Mouse (Mus musculus) adrenal gland, postnatal 14 days (tissue): Measurements from ENCODE around the gene Carns1. TPM values are rescaled to one million over a fixed set of nuclear protein-coding genes. Genes with fewer than 3 reads are reported as not detected.

Experiments used
- DNase-seq: peaks from one replicate; pipeline ENCODE4 v3.0.0; 2021; ENCODE audit warnings: mixed read lengths
- total RNA-seq: library from RNA; stranded (reverse); gene quantifications from 2 replicates; pipeline ENCODE4 v1.2.3, GENCODE M21; 2021

The Carns1 gene
- total RNA-seq, 1 experiment from 2014 or later = 2.6 TPM

DNA sequence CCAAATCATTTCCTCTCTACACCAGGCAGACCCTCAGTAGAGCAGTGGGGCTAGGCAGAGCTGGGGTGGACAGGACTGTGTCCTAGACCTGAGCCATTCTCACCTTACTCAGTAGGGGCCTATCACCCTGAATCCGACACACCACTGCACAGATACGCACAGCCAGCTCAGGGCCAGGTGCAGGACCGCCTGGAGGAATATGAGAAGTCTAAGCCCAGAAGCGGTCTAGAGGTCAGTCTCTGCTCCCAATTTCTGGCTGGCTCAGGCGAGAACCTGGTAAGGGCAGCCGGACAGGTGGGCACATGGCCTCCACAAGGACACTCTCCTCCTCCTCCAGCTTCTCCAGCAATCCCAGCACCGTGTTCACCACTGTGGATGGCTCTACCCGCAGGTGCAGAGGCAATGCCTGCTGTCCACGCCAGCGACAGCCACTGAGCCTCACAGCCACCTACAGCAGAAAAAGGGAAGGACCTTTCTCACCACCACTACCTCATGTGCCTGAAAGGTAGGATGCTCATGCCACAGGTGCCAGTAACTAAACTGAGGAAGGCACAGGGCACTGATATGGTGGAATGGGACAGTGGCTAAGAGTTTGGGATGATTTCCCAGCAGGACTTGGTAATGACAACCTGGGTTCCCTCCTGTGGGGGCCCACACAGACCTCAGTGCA lies 4.4 kb downstream of the Carns1 start:
- DNase-seq = no peak

DNA sequence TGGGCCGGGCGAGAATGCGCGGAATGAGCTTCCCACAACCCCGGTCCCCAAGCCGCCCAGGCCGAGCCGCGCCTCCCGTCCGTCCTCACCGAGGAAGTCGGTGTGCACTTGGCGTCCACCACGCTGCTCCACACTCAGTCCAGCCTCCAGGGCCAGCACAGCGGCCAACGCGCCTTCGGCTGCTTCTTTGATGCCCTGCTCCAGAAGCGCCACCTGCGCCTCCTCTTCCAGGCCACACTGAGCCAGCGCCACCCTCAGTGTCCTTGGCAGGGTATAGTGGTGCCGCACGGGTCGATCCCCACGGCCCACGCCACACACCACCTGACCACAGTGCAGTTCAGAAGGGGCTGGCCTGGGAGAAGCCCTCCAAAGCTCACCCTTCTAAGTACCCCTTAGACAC lies 5.5 kb downstream of the Carns1 start:
- DNase-seq = no peak

DNA sequence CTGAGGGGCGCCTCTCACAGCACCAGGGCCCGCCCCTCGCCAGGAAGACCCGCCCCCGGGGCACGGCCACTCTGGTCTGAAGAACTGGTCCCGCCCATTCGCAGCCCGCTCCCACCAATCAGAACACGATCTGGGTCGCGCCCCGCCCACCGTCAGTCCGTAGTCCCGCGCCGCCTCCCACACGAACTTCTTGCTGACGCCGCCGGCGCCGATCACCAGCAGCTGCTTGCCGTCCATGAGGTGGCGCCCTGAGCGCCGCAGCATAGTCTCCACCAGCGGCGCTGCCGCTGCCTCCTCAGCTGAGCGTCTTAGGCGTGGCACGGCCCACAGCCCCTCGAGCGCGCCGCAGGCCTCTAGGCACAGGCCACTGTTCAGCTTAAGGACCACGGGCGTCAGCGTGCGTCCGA lies 5.9 kb downstream of the Carns1 start:
- peak; percentile 99 for DNase-seq

DNA sequence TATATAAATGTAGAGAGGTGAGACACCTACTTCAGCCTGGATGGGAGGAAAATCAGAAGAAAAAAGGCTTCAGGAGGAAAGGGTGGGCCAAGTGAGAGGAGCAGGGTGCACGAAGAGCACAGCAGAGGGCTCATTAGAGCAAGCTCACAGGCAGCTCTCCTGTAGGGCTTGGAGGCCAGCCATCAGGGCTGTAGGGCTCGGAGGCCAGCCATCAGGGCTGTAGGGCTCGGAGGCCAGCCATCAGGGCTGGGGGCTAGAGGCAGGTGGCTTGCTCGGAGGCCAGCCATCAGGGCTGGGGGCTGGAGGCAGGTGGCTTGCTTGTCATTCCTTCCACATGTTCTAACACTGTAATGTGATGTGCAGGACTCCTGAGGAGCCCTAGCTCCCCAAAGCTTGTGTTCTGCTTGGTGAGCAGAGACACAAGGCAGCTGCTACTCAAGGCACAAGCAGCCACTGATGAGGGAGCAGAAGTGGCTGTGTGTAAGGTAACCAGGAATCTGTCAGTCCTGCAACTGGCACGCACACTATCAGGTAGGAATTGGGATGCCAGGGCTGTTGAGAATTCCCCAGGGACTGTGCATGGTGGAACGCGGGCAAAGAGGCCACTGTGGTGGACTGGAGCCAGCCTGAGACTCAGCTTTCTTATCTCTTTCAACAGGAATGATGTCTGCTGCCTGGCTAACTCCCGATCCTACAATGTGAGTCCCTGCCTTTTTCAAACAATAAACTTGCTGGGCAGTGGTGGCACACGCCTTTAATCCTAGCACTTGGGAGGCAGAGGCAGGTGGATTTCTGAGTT lies 8.4 kb downstream of the Carns1 start:
- no peak for DNase-seq

DNA sequence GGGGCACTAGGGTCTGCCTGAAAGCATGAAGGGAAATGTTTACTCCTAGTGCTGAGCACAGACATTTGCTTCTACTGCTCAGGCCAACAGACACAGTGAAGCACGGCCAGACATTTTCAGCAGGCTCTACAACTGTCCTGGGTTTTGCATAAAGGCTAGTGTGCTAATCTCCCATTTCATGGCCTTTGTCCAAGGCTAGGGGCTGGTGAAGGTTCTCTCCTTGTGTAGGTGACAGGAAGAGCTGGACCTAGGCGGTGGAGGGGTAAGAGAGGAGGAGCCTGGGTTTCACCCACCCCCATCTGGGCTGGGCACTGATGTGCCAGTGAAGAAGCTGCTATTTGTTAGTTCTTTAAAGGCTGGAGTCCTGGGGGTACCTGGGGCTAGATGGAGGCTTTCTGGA lies 10.6 kb downstream of the Carns1 start:
- DNase-seq = peak; percentile 78

DNA sequence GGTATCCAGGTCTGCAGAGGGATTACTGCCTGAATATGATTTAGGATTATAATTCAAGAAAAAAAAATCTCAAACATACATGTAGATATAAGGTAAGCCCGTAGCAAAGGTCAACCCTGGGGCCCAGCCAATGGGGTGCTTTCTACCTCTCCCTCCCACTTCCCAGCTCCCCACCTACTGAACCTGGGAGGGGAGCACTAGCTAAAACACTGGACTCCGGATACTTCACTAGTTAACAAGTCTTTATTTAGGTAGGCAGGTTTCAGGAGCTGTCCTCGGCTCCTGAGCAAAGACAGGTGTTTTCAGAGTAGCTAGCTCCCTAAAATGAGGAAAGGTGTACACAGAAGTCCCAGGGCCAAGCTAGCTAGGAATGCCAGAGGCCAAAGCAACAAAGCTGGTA lies 11.2 kb downstream of the Carns1 start:
- DNase-seq = no peak

DNA sequence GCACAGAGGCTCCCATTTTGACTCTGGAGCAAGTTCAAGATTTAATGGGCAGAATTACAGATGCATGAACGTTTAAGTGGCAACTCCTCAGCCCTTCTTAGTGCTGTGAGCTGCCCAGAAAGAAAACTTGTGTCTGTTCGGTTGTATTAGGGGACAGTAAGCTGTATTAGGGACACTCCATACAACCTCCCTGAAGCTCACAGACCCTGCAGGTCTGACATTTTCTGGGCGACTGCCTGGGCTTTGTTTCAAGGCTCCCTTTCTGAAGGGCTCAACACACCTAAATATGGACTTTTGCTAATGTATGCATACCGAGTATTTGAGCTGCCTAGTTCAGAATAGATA lies 11.8 kb downstream of the Carns1 start:
- DNase-seq = no peak

DNA sequence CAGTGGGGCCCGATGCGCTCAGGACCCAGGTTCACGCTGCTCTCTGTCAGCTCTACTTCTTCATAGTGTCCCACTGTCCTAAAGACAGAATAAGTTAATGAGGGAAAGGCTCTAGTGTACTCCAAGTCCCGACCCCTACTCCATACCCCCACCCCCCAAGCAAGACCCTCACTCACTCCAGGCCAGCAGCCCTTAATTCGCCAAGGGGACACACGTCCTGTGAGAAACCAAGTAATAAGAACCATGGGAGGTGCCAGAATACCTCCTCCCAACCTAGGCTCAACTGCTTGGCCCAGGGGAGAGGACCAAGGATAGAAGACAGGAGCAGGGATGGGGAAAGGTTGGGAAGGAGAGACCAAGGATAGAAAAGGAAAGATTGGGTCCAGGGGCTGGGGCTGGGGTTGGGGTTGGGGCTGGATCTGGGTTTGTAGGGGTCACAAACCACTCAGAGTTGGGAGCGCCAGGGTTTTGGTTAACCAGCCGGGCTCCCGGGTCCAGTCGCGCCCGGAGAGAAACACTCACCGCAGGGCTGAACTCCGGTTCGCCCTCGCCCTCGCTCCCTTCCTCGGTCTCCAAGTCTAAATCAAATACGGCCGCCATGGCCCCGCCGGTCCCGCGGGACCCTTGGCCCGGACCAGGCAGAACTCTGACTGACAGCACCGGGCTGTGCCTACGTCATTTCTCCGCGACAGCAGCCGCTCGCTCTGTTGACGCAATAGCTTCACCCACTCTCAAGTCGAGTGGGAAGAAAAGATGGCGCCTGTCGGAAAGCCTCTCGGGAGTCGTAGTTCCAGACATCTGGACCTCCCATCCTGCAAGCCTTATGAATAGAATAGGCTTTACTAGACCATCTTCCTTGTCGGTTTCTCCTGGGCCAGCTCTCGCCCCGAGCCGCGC lies 12.4 kb downstream of the Carns1 start, which contains the start of gene Rps6kb2:
Gene Rps6kb2, minus strand, starts transcription at position 709 of the 897 bp plus-strand sequence.
- peak; percentile 97 for DNase-seq

DNA sequence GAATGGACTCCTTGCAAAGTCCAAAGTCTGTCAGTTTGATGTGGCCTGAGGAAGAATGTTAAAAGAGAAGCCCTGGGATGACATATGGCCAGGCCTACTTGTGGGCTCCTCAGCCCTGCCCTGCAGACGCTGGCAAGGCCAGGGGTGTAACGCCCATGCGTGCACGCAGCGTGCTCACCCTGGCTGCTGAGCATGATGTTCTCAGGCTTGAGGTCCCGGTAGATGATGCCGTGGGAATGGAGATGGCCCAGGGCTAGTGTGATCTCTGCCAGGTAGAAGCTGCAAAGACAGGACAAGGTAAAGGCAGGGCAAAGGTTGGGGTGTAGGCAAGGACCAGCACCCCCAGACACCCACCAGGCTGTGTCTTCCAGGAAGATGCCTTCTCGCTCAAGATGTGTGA lies 16.2 kb downstream of the Carns1 start:
- no peak for DNase-seq

DNA sequence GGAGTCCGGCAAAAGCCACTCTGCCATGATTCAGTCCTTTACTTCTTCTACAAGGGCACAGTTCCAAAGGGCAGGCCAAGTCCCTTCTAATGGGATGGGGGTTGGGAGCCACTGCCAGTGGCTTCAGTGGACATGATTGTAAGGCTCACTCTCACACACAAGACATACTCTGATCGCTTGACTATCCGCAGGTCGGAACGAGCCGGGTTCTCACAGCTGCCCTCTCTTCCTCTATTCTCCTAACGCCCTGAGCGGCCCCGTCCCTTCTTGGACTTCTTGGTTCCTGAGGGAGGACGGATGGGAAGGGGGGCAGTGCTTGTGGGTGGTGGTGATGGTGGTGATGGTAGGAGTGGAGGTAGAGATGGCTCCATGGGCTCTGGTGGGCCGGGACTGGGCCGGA lies 18.5 kb downstream of the Carns1 start:
- no peak for DNase-seq

DNA sequence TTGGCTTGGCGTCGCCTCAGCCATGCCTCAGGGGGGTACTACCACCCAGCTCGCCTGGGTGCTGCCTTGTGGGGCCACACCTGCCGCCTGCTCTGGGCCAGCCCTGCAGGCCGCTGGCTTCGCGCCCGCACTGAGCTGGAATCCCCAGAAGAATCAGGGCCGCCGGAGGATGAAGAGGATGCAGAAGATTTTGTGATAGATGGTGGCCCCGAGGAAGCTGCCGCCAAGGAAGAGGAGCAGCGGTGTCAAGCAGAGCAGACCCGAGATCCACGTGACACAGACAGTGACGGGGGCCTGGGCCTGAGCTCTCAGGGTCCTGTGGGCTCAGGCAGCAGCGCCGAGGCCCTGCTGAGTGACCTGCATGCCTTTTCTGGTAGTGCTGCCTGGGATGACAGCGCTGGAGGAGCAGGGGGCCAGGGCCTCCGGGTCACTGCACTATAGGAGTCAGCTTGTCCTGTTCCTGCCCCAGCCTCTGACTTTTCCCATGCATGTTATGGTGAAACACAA lies 19.2 kb downstream of the Carns1 start:
- no peak for DNase-seq

DNA sequence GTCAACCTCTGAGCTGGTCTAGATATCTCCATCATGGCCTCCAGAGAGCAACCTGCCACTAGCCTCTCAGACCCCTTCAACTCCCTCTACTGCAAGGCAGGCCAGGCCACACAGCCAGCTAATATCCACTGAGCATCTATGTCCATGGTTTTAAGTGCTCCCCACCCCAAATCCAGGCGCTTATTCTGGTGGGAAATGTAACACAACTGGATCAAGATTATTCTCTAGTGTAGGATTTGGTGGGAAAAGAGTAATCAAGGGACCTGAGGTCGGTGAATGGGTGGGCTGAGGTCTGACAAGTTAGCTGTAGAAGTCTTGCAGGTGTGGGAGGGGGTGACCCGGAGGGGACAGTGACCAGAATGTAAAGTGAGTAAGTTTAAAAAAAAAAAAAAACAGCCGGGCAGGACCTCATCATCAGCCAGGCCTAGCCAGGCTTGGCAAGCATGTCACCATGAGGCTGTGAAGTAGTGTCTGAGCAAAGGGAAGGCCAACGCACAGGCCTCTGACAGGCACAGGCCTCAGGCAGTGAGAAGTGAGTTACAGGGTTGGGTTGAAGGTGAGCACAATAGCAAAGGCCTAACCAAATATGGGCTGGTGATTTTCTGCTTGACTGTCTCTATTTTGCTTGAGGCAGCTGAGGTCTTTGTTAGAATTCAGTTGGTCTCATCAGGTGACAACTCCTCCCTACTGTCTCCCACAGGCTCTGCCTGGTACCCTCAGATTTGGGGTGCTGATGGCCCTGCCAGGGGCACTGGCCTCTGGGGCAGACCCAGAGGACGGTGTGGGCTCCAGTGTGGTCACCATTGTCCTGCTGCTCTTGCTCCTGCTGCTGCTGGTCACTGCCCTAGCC lies 19.8 kb downstream of the Carns1 start:
- DNase-seq = no peak

DNA sequence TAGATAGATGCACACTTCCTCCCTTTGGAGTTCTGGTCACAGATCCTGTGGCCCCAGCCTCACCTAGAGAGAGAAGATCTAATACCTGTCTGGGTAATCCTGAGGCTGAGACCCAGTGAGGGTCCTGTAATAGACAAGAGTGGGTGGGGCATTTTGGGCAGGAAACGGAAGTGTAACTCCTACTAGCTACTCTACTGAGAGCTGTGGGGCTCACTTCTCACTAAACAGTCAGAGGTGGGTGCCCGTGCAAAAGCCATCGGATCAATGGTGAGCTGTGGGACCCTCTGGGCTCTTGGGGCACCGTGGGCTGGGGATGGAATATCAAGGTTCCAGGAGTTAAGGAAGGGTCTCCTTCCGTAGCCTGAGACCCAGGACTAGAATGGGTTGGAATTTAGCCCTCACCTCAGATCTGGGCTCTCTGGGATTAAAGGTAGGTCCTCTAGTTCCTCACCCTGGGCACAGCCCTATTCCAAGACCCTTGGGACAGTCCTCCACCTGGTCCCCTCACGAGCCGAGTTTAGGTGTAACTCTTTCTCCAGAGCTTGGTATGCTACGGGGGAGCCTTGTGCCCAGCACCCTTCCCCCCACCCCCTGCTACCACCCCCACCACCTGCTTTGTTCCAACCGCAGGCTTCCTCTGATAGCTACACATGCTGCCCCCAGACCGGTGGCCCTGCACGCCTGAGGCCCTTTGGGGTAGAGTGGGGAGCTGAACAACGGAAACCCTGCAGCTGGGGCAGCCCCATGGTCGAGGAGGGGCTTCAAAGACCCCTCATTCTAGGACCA lies 20.6 kb downstream of the Carns1 start:
- no peak for DNase-seq

DNA sequence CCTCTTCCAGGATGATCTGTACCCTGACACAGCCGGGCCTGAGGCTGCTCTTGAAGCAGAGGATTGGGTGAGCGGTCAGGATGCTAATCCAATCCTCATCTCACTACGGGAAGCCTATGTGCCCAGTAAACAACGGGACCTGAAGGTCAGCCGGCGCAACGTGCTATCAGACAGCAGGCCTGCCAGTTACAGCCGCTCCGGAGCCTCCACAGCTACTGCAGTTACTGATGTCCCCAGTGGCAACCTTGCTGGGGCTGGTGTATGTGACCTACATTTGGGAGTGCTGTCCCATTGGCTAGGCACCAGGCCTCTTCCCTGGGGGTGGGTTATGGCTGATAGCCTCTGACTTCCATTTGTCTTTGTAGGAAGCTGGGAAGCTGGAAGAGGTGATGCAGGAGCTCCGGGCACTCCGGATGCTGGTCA lies 22.0 kb downstream of the Carns1 start, which contains the start of gene Ptprcap:
Gene Ptprcap, plus strand, starts transcription at position 373 of the 423 bp plus-strand sequence.
- DNase-seq = peak; percentile 67

DNA sequence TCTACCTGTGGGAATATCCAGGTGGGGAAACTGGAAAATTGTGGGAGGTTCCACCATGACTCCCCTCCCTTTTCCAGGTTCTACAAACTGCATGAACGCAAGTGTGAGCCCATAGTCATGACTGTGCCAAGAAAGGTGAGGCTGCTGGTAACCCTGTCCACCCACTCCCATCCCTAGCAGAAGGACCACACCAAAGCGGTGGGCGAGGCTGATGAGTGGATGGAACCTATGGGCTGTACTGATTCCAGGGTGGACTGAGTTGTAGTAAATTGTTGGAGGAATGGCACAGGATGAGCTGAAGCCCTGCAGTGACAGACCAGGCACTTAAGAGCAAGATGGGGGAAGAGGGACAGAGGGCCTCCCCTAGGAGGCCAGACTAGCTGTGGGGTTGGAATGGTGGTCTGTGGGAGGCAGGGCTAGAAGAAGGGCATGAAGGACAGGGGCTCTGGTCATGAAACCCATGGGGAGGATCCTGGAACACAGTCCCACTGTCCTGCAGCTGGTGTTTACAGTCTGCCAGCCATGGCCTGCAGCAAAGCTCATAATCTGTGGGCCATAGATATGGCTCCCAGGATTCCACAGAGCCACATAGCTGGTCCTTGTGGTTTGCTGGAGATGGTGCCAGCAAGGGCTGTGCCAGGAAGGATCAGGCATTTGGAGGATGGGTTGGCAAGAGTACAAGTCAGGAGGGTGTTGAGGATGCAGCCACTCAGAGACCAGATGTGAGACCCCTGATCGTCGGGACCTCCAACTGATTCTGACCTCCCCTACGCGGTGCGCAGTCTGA lies 22.6 kb downstream of the Carns1 start:
- DNase-seq = no peak

DNA sequence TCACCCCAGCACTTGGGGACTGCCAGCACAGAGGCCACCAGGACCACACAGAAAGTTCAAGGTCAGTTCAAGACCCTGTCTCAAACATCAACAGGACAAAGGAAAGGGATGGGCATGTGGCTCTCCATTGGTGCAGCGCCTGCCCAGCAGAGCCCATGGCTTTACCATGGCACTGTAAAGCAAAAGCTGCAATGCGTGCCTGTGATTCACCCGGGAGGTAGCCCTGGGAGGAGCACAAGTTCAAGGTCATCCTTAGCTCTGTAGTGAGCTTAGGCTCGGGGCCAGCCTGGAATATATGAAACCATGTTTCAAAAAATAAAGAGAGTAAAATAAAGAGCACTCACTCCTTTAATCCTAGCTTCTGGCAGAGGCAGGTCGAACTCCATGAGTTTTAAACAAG lies 23.4 kb downstream of the Carns1 start:
- no peak for DNase-seq

DNA sequence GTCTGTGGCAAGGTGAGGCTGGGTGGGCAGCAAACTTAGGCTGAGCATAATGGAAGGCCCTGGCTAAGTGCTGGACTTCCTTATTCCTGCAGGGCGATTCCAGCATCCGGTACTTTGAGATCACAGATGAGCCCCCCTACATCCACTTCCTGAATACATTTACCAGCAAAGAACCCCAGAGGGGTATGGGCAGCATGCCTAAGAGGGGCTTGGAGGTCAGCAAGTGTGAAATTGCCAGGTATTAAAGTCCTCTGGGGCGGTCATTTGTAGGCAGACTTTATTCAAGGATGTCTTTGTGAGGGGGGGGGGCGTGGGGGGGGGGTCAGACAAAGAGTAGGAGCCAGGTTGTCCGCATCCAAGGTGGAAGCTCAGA lies 23.8 kb downstream of the Carns1 start:
- no peak for DNase-seq

DNA sequence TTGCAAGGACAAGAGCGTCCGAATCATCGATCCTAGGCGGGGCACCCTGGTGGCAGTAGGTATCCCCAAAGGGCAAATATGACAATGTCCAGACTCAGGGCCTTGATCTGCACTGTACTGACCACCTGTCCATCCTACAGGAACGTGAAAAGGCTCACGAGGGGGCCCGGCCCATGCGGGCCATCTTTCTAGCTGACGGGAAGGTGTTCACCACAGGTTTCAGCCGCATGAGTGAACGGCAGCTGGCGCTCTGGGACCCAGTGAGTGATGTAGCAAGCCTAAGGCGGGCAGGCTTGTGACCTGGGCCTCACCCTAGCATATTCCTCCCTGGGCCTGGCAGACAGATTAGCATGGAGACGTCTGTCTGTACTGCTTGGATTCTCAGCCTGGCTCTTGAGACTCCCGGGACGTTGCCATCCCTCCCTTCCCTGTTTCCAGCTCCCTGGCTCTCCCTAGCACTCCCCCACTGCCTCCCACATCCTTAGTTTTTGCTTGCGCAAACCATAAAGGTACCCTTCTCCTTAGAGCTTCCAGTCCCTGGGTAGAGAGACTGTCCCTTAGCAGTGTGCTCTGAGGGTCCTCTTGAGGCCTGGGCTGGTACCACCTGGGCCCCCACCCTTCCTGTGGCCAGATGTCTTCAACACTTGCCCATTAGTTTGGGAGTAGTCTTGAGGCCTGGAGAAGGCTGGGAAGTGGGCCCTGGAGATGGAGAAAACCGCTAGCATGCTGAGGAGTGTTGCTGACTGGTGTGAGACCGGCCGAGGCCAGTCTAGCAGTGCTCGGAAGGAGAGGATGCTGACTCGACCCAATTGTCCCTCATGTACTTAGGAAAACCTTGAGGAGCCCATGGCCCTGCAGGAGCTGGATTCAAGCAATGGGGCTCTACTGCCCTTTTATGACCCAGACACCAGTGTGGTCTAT lies 24.5 kb downstream of the Carns1 start:
- no peak for DNase-seq
